Mouse (Mus musculus): Measurements from ENCODE around the gene Dusp16.

GRCm38 (mm10) chr6:134700451-134701210, 91.8 kb downstream of the Dusp16 start:
- no peak for TF ChIP-seq CTCF (IDR thresholded peaks at IDR 0.05; ENCODE audit: control insufficient read depth, insufficient read depth, insufficient read length)
- no peak for TF ChIP-seq MYOD1 (IDR thresholded peaks at IDR 0.05; ENCODE audit: control insufficient read depth, insufficient read length, low read depth)
- no peak for TF ChIP-seq MYOG (IDR thresholded peaks at IDR 0.05; ENCODE audit: control insufficient read depth, extremely low read depth, insufficient read length)
- TF ChIP-seq USF1 (IDR thresholded peaks at IDR 0.05; ENCODE audit: low read depth) = no peak

Data from C2C12 (cell line).